Mouse (Mus musculus): Measurements from ENCODE around the gene Sstr3. TPM values are rescaled to one million over a fixed set of nuclear protein-coding genes. Genes with fewer than 3 reads are reported as not detected.
A peak's percentile ranks its signal among the peaks of the same experiment; 100 is the strongest.

The Sstr3 gene
- polyA plus RNA-seq, 1 experiment from 2014 or later, result 0.91 TPM

- Histone ChIP-seq H3K4me2 (ENCODE audit: low read length) (no peak overlapping the region), H3K9ac (ENCODE audit: low read length) (no peak overlapping the region), H3K4me1 (ENCODE audit: control insufficient read depth, insufficient read depth, low read length) (no peaks in the 10 kb centered on the region; the same call in 1 of the 2 replicates), H3K36me3 (ENCODE audit: control insufficient read depth, insufficient read depth, low read length) (no peaks in the 10 kb centered on the region), H3K9me3 (replicated peaks; ENCODE audit: control insufficient read depth, low read length) (0 out of 2 replicates have a peak, but pooled peaks cover 2% of the 10 kb centered on the region), H3K27me3 (replicated peaks; ENCODE audit: control insufficient read depth, insufficient read depth, low read length) (no peaks in the 10 kb centered on the region), H3K27ac (ENCODE audit: low read depth, low read length) (no peak overlapping the region), H3K4me3 (ENCODE audit: low read depth, low read length) (no peak overlapping the region)
- ATAC-seq, result no peak
- 92% methylated on average over 5 of the region's 5 CpGs for WGBS
- DNase-seq (ENCODE audit: low spot score), result no peak
These were observed 39.7 kb downstream of the Sstr3 start for GRCm38 (mm10) chr15:78504816-78505215.

- WGBS, result 80% methylated on average over 1 of the region's 1 CpGs
- Histone ChIP-seq H3K4me2 (ENCODE audit: low read length) (no peak overlapping the region), H3K36me3 (ENCODE audit: control insufficient read depth, insufficient read depth, low read length) (no peaks in the 10 kb centered on the region), H3K4me3 (ENCODE audit: low read depth, low read length) (no peak overlapping the region), H3K27ac (ENCODE audit: low read depth, low read length) (no peak overlapping the region), H3K9ac (ENCODE audit: low read length) (no peak overlapping the region), H3K27me3 (replicated peaks; ENCODE audit: control insufficient read depth, insufficient read depth, low read length) (no peaks in the 10 kb centered on the region), H3K9me3 (replicated peaks; ENCODE audit: control insufficient read depth, low read length) (0 out of 2 replicates have a peak, but pooled peaks cover 2% of the 10 kb centered on the region), H3K4me1 (ENCODE audit: control insufficient read depth, insufficient read depth, low read length) (no peaks in the 10 kb centered on the region)
- DNase-seq (ENCODE audit: low spot score), result no peak
- ATAC-seq, result no peak
These were observed 40.5 kb downstream of the Sstr3 start for GRCm38 (mm10) chr15:78504013-78504412.

GRCm38 (mm10) chr15:78502437-78503132 is 41.9 kb downstream of the Sstr3 start:
- 88% methylated on average over 18 of the region's 18 CpGs for WGBS
- Histone ChIP-seq H3K9me3 (replicated peaks; ENCODE audit: control insufficient read depth, low read length) (0 out of 2 replicates have a peak, but pooled peaks cover 2% of the 10 kb centered on the region), H3K27me3 (replicated peaks; ENCODE audit: control insufficient read depth, insufficient read depth, low read length) (no peaks in the 10 kb centered on the region), H3K4me1 (ENCODE audit: control insufficient read depth, insufficient read depth, low read length) (no peaks in the 10 kb centered on the region), H3K9ac (ENCODE audit: low read length) (no peak overlapping the region), H3K27ac (ENCODE audit: low read depth, low read length) (no peak overlapping the region), H3K4me2 (ENCODE audit: low read length) (no peak overlapping the region), H3K4me3 (ENCODE audit: low read depth, low read length) (no peak overlapping the region), H3K36me3 (ENCODE audit: control insufficient read depth, insufficient read depth, low read length) (no peaks in the 10 kb centered on the region)
- no peak for ATAC-seq
- no peak for DNase-seq (ENCODE audit: low spot score)

- Histone ChIP-seq H3K27me3 (replicated peaks; ENCODE audit: control insufficient read depth, insufficient read depth, low read length) (no peaks in the 10 kb centered on the region), H3K27ac (ENCODE audit: low read depth, low read length) (no peak within 1 kb of the TSS)
These were observed 49.5 kb downstream of the Sstr3 start, which contains the start of gene Il2rb for GRCm38 (mm10) chr15:78494968-78495406. Gene Il2rb, minus strand, starts transcription at chr15:78495271.

GRCm38 (mm10) chr15:78493401-78494010 is 51.0 kb downstream of the Sstr3 start:
- 82% methylated on average over 10 of the region's 10 CpGs for WGBS

More at GRCm38 (mm10) chr15:78494968-78495406, 49.5 kb downstream of the Sstr3 start, which contains the start of gene Il2rb:
- ATAC-seq, result no peak
- Histone ChIP-seq H3K9ac (ENCODE audit: low read length) (no peak within 1 kb of the TSS), H3K4me1 (ENCODE audit: control insufficient read depth, insufficient read depth, low read length) (no peaks in the 10 kb centered on the region), H3K36me3 (ENCODE audit: control insufficient read depth, insufficient read depth, low read length) (no peaks in the 10 kb centered on the region), H3K4me2 (ENCODE audit: low read length) (no peak within 1 kb of the TSS), H3K9me3 (replicated peaks; ENCODE audit: control insufficient read depth, low read length) (no peaks in the 10 kb centered on the region), H3K4me3 (ENCODE audit: low read depth, low read length) (no peak within 1 kb of the TSS)
- no peak for DNase-seq (ENCODE audit: low spot score)
- WGBS, result 92% methylated on average over 11 of the region's 11 CpGs

GRCm38 (mm10) chr15:78491301-78491700 is 53.2 kb downstream of the Sstr3 start:
- no peak overlapping the region for H3K4me3 ChIP-seq (ENCODE audit: low read depth, low read length)
- WGBS, result 82% methylated on average over 3 of the region's 3 CpGs
- no peaks in the 10 kb centered on the region for H3K36me3 ChIP-seq (ENCODE audit: control insufficient read depth, insufficient read depth, low read length)
- ATAC-seq (no peak), DNase-seq (ENCODE audit: low spot score) (no peak)
- H3K9ac ChIP-seq (ENCODE audit: low read length), result no peak overlapping the region
- H3K27me3 ChIP-seq (replicated peaks; ENCODE audit: control insufficient read depth, insufficient read depth, low read length), result no peaks in the 10 kb centered on the region
- H3K27ac ChIP-seq (ENCODE audit: low read depth, low read length), result no peak overlapping the region
- no peak overlapping the region for H3K4me2 ChIP-seq (ENCODE audit: low read length)
- H3K9me3 ChIP-seq (replicated peaks; ENCODE audit: control insufficient read depth, low read length), result no peaks in the 10 kb centered on the region
- H3K4me1 ChIP-seq (ENCODE audit: control insufficient read depth, insufficient read depth, low read length), result no peaks in the 10 kb centered on the region

More at GRCm38 (mm10) chr15:78493401-78494010, 51.0 kb downstream of the Sstr3 start:
- Histone ChIP-seq H3K27me3 (replicated peaks; ENCODE audit: control insufficient read depth, insufficient read depth, low read length) (no peaks in the 10 kb centered on the region), H3K9me3 (replicated peaks; ENCODE audit: control insufficient read depth, low read length) (no peaks in the 10 kb centered on the region), H3K9ac (ENCODE audit: low read length) (no peak overlapping the region), H3K27ac (ENCODE audit: low read depth, low read length) (no peak overlapping the region), H3K36me3 (ENCODE audit: control insufficient read depth, insufficient read depth, low read length) (no peaks in the 10 kb centered on the region), H3K4me3 (ENCODE audit: low read depth, low read length) (no peak overlapping the region), H3K4me1 (ENCODE audit: control insufficient read depth, insufficient read depth, low read length) (no peaks in the 10 kb centered on the region), H3K4me2 (ENCODE audit: low read length) (no peak overlapping the region)
- no peak for ATAC-seq
- no peak for DNase-seq (ENCODE audit: low spot score)

- Histone ChIP-seq H3K9me3 (replicated peaks; ENCODE audit: control insufficient read depth, low read length) (no peaks in the 10 kb centered on the region), H3K9ac (ENCODE audit: low read length) (no peak overlapping the region), H3K36me3 (ENCODE audit: control insufficient read depth, insufficient read depth, low read length) (no peaks in the 10 kb centered on the region), H3K4me1 (ENCODE audit: control insufficient read depth, insufficient read depth, low read length) (no peaks in the 10 kb centered on the region), H3K27me3 (replicated peaks; ENCODE audit: control insufficient read depth, insufficient read depth, low read length) (no peaks in the 10 kb centered on the region), H3K27ac (ENCODE audit: low read depth, low read length) (no peak overlapping the region), H3K4me3 (ENCODE audit: low read depth, low read length) (no peak overlapping the region), H3K4me2 (ENCODE audit: low read length) (no peak overlapping the region)
- no peak for DNase-seq (ENCODE audit: low spot score)
- ATAC-seq, result no peak
- WGBS, result 83% methylated on average over 8 of the region's 8 CpGs
These were observed 54.6 kb downstream of the Sstr3 start for GRCm38 (mm10) chr15:78489906-78490305.

GRCm38 (mm10) chr15:78489248-78489647 is 55.2 kb downstream of the Sstr3 start:
- Histone ChIP-seq H3K9ac (ENCODE audit: low read length) (no peak overlapping the region), H3K27me3 (replicated peaks; ENCODE audit: control insufficient read depth, insufficient read depth, low read length) (no peaks in the 10 kb centered on the region), H3K4me1 (ENCODE audit: control insufficient read depth, insufficient read depth, low read length) (no peaks in the 10 kb centered on the region), H3K4me3 (ENCODE audit: low read depth, low read length) (no peak overlapping the region), H3K4me2 (ENCODE audit: low read length) (no peak overlapping the region), H3K36me3 (ENCODE audit: control insufficient read depth, insufficient read depth, low read length) (no peaks in the 10 kb centered on the region), H3K27ac (ENCODE audit: low read depth, low read length) (no peak overlapping the region), H3K9me3 (replicated peaks; ENCODE audit: control insufficient read depth, low read length) (no peaks in the 10 kb centered on the region)
- WGBS, result 86% methylated on average over 3 of the region's 3 CpGs
- ATAC-seq (no peak), DNase-seq (ENCODE audit: low spot score) (no peak)

GRCm38 (mm10) chr15:78487066-78487465 is 57.4 kb downstream of the Sstr3 start:
- Histone ChIP-seq H3K9ac (ENCODE audit: low read length) (no peak overlapping the region), H3K4me1 (ENCODE audit: control insufficient read depth, insufficient read depth, low read length) (no peaks in the 10 kb centered on the region), H3K9me3 (replicated peaks; ENCODE audit: control insufficient read depth, low read length) (no peaks in the 10 kb centered on the region), H3K27me3 (replicated peaks; ENCODE audit: control insufficient read depth, insufficient read depth, low read length) (no peaks in the 10 kb centered on the region), H3K36me3 (ENCODE audit: control insufficient read depth, insufficient read depth, low read length) (no peaks in the 10 kb centered on the region), H3K27ac (ENCODE audit: low read depth, low read length) (no peak overlapping the region), H3K4me3 (ENCODE audit: low read depth, low read length) (no peak overlapping the region), H3K4me2 (ENCODE audit: low read length) (no peak overlapping the region)
- DNase-seq (ENCODE audit: low spot score) (peak; percentile 21), ATAC-seq (no peak)
- WGBS, result 60% methylated on average over 4 of the region's 4 CpGs

All from forebrain, embryonic 14.5 days (tissue).